Mouse (Mus musculus) kidney, postnatal 25 days (tissue): ENCODE measurements at regions not wholly inside any gene's neighbourhood (a gene's known extent, or its start where the extent isn't known, plus 50 kb on each side); places are given as distances from the start of the nearest gene placed in this dataset.
A peak's percentile ranks its signal among the peaks of the same experiment; 100 is the strongest.

Source experiments
- DNase-seq, 2 experiments: peaks; one replicate each; pipeline ENCODE4 v3.0.0; 2021; ENCODE audit warnings: mixed read lengths in 2 of 2

DNA sequence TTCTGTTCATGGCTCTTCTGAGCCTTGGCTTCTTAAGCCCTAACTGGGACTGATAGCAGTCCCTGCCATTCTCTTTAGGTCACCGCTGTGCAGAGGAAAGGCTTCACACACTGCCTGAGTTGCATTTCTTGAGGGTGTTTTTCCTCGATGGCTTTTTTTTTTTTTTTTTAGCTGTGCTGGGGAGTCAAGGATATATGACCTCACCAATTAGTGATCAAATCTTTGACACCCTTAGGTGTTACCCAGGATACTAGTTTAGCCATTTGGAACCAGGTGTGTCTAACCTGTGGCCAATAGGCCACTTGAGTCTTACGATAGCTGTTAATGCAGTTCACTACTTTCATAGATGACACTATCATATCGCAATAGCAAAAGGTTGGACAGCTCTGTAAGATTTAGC is 1247.5 kb upstream of the A1bg start:
- no peak for DNase-seq

- DNase-seq = no peak
Measured at GRCm38 (mm10) chr15:62169591-62170019, 1246.8 kb upstream of the A1bg start.

DNA sequence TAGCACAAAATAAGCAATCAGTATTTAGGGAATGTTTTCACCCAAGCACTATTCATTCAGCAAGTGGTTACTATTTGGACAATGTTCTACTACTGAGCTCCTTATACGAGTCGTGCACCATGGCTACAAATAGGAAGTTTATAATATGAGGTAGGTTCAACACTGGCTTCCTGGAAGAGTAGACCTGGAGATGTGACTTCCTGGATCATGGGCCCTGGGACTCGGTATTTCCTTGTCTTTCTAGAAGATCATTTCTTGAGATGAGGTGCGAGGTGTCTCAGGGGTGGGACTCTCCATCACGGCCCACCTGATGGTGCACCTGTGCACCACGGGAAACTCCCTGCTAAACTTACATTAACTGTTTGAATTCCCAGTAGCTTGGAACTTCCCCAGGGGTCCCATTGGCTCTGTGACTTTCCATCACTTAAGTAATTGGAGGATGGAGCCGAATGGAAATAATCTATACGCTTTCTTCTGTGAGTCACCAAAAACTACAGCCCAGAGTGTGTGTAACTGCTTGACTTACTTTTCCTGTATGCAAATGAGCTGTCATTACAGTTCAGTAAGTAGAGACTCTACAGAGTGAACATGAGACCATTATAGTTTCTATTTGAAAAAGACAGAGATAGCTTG is 1246.3 kb upstream of the A1bg start:
- DNase-seq = no peak

- no peak for DNase-seq
Measured at GRCm38 (mm10) chr15:62168522-62168921, 1245.7 kb upstream of the A1bg start.

GRCm38 (mm10) chr15:62166786-62167185 is 1244.0 kb upstream of the A1bg start:
- DNase-seq = no peak

DNA sequence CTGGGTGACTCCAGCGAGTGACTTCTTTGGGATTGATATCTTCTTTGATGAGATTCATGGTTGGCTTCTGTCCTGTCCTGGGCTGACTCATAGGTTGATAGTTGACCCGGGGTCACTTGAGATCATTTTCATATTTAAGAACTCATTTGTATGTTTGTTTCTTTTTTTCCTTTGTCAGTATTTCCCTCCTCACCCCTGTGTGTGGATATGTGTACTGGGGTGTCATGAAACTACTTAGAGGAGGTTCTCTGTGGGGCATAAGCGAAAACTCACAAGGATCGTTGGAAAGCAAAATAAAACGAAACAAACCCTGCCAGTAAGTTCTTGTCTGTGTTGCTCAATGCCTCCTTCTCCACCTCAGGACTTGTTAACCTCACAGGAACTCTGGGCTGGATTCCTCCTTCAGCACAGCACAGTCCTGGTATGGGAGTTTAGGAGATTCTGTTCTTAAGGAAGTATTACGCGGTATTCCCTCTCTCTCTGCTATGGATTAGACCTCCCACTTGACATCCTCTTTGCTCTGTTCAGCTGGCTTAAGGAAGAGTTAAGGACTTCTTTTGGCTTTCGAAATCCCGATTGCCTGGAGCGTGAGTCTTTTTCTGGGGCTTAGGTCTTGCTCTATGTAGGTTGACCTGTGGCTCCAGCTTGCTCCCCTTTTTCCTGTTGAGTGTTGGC is 1243.2 kb upstream of the A1bg start:
- DNase-seq = no peak

GRCm38 (mm10) chr15:62164766-62165410 is 1242.1 kb upstream of the A1bg start:
- DNase-seq = peak; percentile 21 to 54

GRCm38 (mm10) chr15:62163203-62163602 is 1240.4 kb upstream of the A1bg start:
- no peak for DNase-seq

GRCm38 (mm10) chr15:62162648-62163194 is 1239.9 kb upstream of the A1bg start:
- DNase-seq = no peak

DNA sequence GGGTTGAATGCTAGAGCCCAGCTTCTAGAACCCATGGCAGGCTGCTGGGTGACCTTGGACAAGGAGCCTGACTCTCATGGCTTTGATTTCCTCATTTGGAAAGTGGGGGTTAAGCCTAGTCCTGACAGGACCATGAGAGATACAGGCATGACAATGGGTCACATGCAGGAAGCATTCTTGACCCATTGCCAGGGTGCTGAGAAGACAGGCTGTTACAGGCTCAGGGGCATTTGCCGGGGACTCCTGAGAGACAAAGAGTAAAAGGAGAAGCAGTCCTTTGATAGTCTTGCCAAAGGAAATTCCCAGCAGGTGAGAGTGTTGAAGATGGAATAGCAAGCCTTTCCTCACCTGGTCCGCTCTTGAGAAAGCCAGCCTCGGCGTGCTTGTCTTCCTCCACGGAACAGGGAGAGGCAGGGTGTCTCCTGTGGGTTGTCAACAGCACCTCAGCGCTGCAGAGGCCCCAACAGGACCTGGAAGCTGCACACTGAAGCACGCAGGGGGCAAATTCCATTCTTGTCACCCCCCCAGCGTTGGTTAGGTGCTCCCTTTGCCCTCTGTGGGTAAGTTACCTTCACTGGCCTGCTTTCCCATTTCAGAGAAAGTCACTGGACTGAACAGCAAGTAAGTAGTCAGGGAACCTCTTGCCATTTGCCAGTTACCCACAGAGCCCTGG is 1239.3 kb upstream of the A1bg start:
- peak; percentile 80 to 86 for DNase-seq

DNA sequence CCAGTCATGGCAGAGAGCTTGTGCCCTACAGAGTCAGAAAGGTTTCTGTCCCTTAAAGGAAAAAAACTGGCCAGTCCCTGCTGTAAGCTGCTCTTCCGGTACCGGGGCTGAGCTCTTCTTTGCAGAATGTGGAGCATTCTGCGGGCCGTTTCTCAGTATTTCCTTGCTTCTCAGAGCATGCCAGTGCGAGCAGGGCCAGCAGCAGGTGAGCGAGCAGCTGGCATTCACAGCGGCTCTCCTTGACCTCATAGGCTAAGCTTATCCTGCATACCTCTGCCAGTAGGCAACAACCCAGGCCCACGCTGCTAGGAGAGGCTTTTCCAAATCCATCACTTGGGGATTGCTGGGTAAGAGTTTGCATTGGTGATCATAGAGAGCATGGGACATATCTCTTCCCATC is 1238.2 kb upstream of the A1bg start:
- DNase-seq = peak; percentile 57 to 75

GRCm38 (mm10) chr15:62158875-62159675 is 1236.3 kb upstream of the A1bg start:
- no peak for DNase-seq

GRCm38 (mm10) chr15:62157200-62158033 is 1234.6 kb upstream of the A1bg start:
- DNase-seq = no peak

GRCm38 (mm10) chr15:62153222-62153621 is 1230.4 kb upstream of the A1bg start:
- DNase-seq = no peak

DNA sequence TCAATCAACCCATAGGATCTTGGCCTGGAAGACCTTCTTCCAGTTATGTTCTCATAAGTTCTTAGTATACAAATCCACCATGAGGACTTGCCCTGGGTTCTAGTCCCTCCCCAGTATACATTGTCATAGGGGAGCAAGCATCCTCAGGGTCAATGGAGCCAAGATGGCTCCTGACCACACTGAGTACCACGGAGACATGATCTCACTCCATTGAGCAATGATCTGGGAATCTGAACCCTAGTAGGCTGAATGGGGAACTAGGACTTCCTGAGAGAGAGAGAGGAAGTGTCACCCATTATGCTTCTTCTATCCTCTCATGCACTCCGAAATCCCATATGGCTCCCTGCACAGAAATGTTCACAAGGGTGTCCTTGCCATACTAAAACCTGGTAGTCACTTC is 1229.3 kb upstream of the A1bg start:
- no peak for DNase-seq

GRCm38 (mm10) chr15:62151690-62152089 is 1228.9 kb upstream of the A1bg start:
- DNase-seq = no peak

GRCm38 (mm10) chr15:62150296-62150695 is 1227.5 kb upstream of the A1bg start:
- no peak for DNase-seq

DNA sequence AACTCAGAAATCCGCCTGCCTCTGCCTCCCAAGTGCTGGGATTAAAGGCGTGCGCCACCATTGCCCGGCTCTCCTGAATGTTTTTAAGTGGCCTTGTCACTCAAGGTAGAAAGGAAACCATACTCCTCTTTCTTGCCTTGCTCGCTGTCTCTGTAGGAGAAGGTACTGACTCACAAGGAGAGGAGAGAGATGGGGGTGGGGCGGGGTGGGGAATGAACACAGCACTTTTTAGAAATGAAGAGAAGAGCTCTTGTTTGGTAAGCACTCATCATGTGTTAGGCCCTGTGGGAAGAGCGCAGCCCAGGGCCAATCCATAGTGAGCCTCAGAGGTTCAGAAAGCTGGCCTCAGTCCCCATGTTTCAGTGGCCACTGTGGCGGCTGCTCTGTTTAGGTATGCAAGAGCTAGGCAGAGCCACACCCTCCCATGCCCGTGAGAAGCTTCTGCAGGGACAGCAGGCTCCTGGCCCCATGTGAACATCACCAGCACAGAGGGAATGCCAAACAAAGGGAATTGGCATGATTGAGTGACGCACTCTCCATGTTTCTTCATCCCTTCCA is 1225.9 kb upstream of the A1bg start:
- DNase-seq = no peak

GRCm38 (mm10) chr15:62147343-62147953 is 1224.6 kb upstream of the A1bg start:
- DNase-seq = no peak

- no peak for DNase-seq
Measured at GRCm38 (mm10) chr15:62145643-62146285, 1223.0 kb upstream of the A1bg start.
